Mouse (Mus musculus) G1E (cell line): Measurements from ENCODE around the gene Cnot2.

Experiments
- CTCF ChIP-seq: IDR thresholded peaks from 2 replicates; pipeline ENCODE4 v1.5.1; 2012; ENCODE audit warnings: low read depth, low read length, inconsistent platforms, mixed read lengths
- GATA1 ChIP-seq: IDR thresholded peaks from 2 replicates; pipeline ENCODE4 v1.6.1; 2012; ENCODE audit warnings: borderline replicate concordance, low read length, inconsistent platforms, mixed read lengths
- POLR2AphosphoS5 ChIP-seq: IDR thresholded peaks from 2 replicates; pipeline ENCODE4 v1.6.1; 2012; ENCODE audit warnings: low read depth, low read length, inconsistent platforms; ENCODE audit not compliant: insufficient replicate concordance
- TAL1 ChIP-seq: conservative IDR thresholded peaks from 2 replicates; pipeline ENCODE4 v1.6.1; 2012; ENCODE audit warnings: low read depth, low read length, inconsistent platforms, mixed read lengths

DNA sequence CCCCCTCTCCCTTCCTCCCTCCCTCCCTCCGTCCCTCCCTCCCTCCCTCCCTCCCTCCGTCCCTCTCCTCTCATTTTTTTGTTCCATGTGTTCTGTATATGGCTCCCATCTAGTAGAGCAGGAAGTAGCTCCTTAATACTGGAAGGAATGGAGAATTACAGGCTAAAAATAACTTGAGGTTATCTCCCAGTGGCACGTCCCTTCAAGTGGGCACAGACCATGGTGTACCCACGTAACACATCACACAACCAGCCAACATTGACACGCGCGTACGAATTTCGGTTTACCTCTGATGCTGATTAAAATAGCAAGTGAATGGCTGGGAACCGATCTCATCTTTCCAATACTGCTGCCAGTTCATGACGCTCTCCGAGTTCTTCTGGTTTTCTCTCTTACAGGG, 135.3 kb downstream of the Cnot2 start:
- TF ChIP-seq CTCF: no peak
- TF ChIP-seq TAL1: no peak
- no peak for TF ChIP-seq POLR2AphosphoS5
- no peak for TF ChIP-seq GATA1
